Mouse (Mus musculus) MEL (cell line): ENCODE measurements at regions not wholly inside any gene's neighbourhood (a gene's known extent, or its start where the extent isn't known, plus 50 kb on each side); places are given as distances from the start of the nearest gene placed in this dataset.

ENCODE experiments used
- DNase-seq: peaks from one replicate; pipeline ENCODE4 v3.0.0; 2011; ENCODE audit warnings: low read depth, low spot score
- H3K27ac ChIP-seq: 2 replicates; pipeline ENCODE4 v1.5.1; 2012; ENCODE audit warnings: low read depth, mild to moderate bottlenecking, control low read depth, low read length, moderate library complexity; ENCODE audit not compliant: control insufficient read depth
- H3K27me3 ChIP-seq, 2 experiments: fragments of 150-350 bp in 1 of 2; sonication (generic) in 1 of 2; 2 replicates each; pipeline ENCODE4 v1.6.1; 2012; ENCODE audit warnings: low read length in 2 of 2, mild to moderate bottlenecking in 2 of 2, improper control_type of control experiment in 1 of 2, moderate library complexity in 1 of 2; ENCODE audit not compliant: insufficient read depth in 2 of 2, control insufficient read depth in 1 of 2
- H3K36me3 ChIP-seq, 2 experiments: 2 replicates each; pipeline ENCODE4 v1.6.1; 2012 to 2014; ENCODE audit warnings: low read length in 2 of 2, improper control_type of control experiment in 1 of 2, inconsistent platforms in 1 of 2, mild to moderate bottlenecking in 1 of 2; ENCODE audit not compliant: insufficient read depth in 2 of 2, control insufficient read depth in 1 of 2
- H3K4me1 ChIP-seq, 2 experiments: fragments of 150-350 bp in 1 of 2; sonication (generic) in 1 of 2; 2 replicates each; pipeline ENCODE4 v1.6.1; 2012; ENCODE audit warnings: low read length in 2 of 2, improper control_type of control experiment in 1 of 2, mild to moderate bottlenecking in 1 of 2; ENCODE audit not compliant: insufficient read depth in 2 of 2, control insufficient read depth in 1 of 2
- H3K4me3 ChIP-seq, 2 experiments: fragments of 150-350 bp in 1 of 2; sonication (generic) in 1 of 2; 2 replicates each; pipeline ENCODE4 v1.5.1; 2012; ENCODE audit warnings: low read depth in 2 of 2, low read length in 2 of 2, mild to moderate bottlenecking in 2 of 2, moderate library complexity in 2 of 2, control low read depth in 1 of 2, improper control_type of control experiment in 1 of 2; ENCODE audit not compliant: control insufficient read depth in 1 of 2, insufficient read depth in 1 of 2
- H3K79me2 ChIP-seq: 2 replicates; pipeline ENCODE4 v1.6.1; 2012; ENCODE audit warnings: mild to moderate bottlenecking, low read length, moderate library complexity; ENCODE audit not compliant: control insufficient read depth, poor library complexity, insufficient read depth
- H3K9ac ChIP-seq: 2 replicates; pipeline ENCODE4 v1.6.1; 2012; ENCODE audit warnings: low read depth, mild to moderate bottlenecking, control low read depth, low read length, moderate library complexity; ENCODE audit not compliant: control insufficient read depth, poor library complexity, severe bottlenecking
- H3K9me3 ChIP-seq: fragments of 150-350 bp; sonication (generic); replicated peaks from 2 replicates; pipeline ENCODE4 v1.6.1; 2012; ENCODE audit warnings: mild to moderate bottlenecking, low read length, improper control_type of control experiment, moderate library complexity; ENCODE audit not compliant: insufficient read depth
- BHLHE40 ChIP-seq: IDR thresholded peaks from 2 replicates; pipeline ENCODE4 v1.6.1; 2012; ENCODE audit warnings: low read depth, mild to moderate bottlenecking, inconsistent platforms, low read length, improper control_type of control experiment, borderline replicate concordance
- CHD1 ChIP-seq: IDR thresholded peaks from 2 replicates; pipeline ENCODE4 v1.6.1; 2012; ENCODE audit warnings: low read depth, mild to moderate bottlenecking, inconsistent platforms, low read length, improper control_type of control experiment
- CHD2 ChIP-seq: IDR thresholded peaks from 2 replicates; pipeline ENCODE4 v1.6.1; 2011; ENCODE audit warnings: low read length, improper control_type of control experiment
- CTCF ChIP-seq, 3 experiments: IDR thresholded peaks in 2 of 3; conservative IDR thresholded peaks in 1 of 3; 2 replicates each; pipeline ENCODE4 v1.5.1; 2011 to 2012; ENCODE audit warnings: low read length in 3 of 3, low read depth in 2 of 3, mild to moderate bottlenecking in 2 of 3, improper control_type of control experiment in 1 of 3, inconsistent platforms in 1 of 3, mixed read lengths in 1 of 3, moderate library complexity in 1 of 3; ENCODE audit not compliant: control insufficient read depth in 1 of 3, insufficient read depth in 1 of 3, poor library complexity in 1 of 3, severe bottlenecking in 1 of 3
- ETS1 ChIP-seq: IDR thresholded peaks from 2 replicates; pipeline ENCODE4 v1.6.1; 2012; ENCODE audit warnings: low read depth, mild to moderate bottlenecking, inconsistent platforms, low read length, improper control_type of control experiment, moderate library complexity
- GATA1 ChIP-seq: IDR thresholded peaks from 2 replicates; pipeline ENCODE4 v1.6.1; 2011; ENCODE audit warnings: low read depth, low read length, improper control_type of control experiment
- HCFC1 ChIP-seq: IDR thresholded peaks from 2 replicates; pipeline ENCODE4 v1.6.1; 2012; ENCODE audit warnings: low read depth, mild to moderate bottlenecking, inconsistent platforms, low read length, improper control_type of control experiment, moderate library complexity
- JUND ChIP-seq: IDR thresholded peaks from 2 replicates; pipeline ENCODE4 v1.6.1; 2011; ENCODE audit warnings: low read depth, mild to moderate bottlenecking, improper control_type of control experiment, low read length
- MAFK ChIP-seq: IDR thresholded peaks from 2 replicates; pipeline ENCODE4 v1.6.1; 2011; ENCODE audit warnings: low read depth, mild to moderate bottlenecking, low read length, improper control_type of control experiment, borderline replicate concordance
- MAX ChIP-seq: IDR thresholded peaks from 2 replicates; pipeline ENCODE4 v1.6.1; 2011; ENCODE audit warnings: low read length, improper control_type of control experiment
- MXI1 ChIP-seq: IDR thresholded peaks from 2 replicates; pipeline ENCODE4 v1.6.1; 2011; ENCODE audit warnings: mild to moderate bottlenecking, low read depth, low read length, improper control_type of control experiment
- MYC ChIP-seq: IDR thresholded peaks from 2 replicates; pipeline ENCODE4 v1.6.1; 2011; ENCODE audit warnings: low read depth, mild to moderate bottlenecking, low read length, improper control_type of control experiment, moderate library complexity
- NELFE ChIP-seq: IDR thresholded peaks from 2 replicates; pipeline ENCODE4 v1.6.1; 2011; ENCODE audit warnings: low read depth, low read length, improper control_type of control experiment
- NRF1 ChIP-seq: IDR thresholded peaks from 2 replicates; pipeline ENCODE4 v1.6.1; 2014; ENCODE audit warnings: low read depth, mild to moderate bottlenecking, inconsistent platforms, low read length, improper control_type of control experiment, moderate library complexity; ENCODE audit not compliant: poor library complexity, insufficient read depth, severe bottlenecking
- POLR2AphosphoS5 ChIP-seq: IDR thresholded peaks from 2 replicates; pipeline ENCODE4 v1.6.1; 2012; ENCODE audit warnings: low read depth, borderline replicate concordance, mild to moderate bottlenecking, inconsistent platforms, low read length, moderate library complexity, mixed read lengths
- RAD21 ChIP-seq: IDR thresholded peaks from 2 replicates; pipeline ENCODE4 v1.6.1; 2011; ENCODE audit warnings: mild to moderate bottlenecking, low read depth, low read length, improper control_type of control experiment
- RCOR1 ChIP-seq: IDR thresholded peaks from 2 replicates; pipeline ENCODE4 v1.6.1; 2012; ENCODE audit warnings: low read depth, mild to moderate bottlenecking, inconsistent platforms, low read length, improper control_type of control experiment
- SIN3A ChIP-seq: IDR thresholded peaks from 2 replicates; pipeline ENCODE4 v1.6.1; 2012; ENCODE audit warnings: low read length, improper control_type of control experiment, inconsistent platforms
- SMC3 ChIP-seq: IDR thresholded peaks from 2 replicates; pipeline ENCODE4 v1.6.1; 2011; ENCODE audit warnings: low read depth, low read length, improper control_type of control experiment
- TBP ChIP-seq: IDR thresholded peaks from 2 replicates; pipeline ENCODE4 v1.8.0; 2011; ENCODE audit warnings: low read depth, low read length, improper control_type of control experiment
- TCF12 ChIP-seq: IDR thresholded peaks from 2 replicates; pipeline ENCODE4 v1.6.1; 2014; ENCODE audit warnings: low read depth, mild to moderate bottlenecking, inconsistent platforms, low read length, improper control_type of control experiment, moderate library complexity
- ZMIZ1 ChIP-seq: IDR thresholded peaks from 2 replicates; pipeline ENCODE4 v1.6.1; 2012; ENCODE audit warnings: low read depth, mild to moderate bottlenecking, inconsistent platforms, low read length, improper control_type of control experiment, moderate library complexity

DNA sequence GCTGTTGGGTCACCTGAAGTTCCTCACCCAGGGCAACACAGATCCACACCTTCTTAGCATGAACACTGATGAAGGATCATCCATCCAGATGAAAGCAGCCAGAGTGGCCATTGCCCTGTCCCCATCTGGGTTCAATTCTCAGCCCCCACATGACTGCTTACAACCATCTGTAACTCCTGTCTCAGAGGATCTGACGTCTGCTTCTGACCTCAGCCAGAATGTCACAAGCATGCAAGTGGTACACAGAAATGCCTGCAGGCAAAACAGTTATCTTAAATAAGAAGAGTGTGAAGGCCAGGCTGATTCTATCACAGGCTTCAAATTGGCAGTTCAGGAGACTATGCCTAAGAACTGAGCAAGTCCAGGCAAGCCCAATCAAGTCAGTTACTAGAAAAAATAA, 76.2 kb upstream of the Dlg1 start:
- H3K36me3 ChIP-seq = no peaks in the 10 kb centered on the region
- H3K27ac ChIP-seq = no peak overlapping the region
- TF ChIP-seq CHD2 (no peak), ZMIZ1 (no peak), POLR2AphosphoS5 (no peak), MYC (no peak), SIN3A (no peak), MAFK (no peak), RAD21 (no peak), RCOR1 (no peak), NRF1 (no peak), JUND (no peak), HCFC1 (no peak), TBP (no peak), ETS1 (no peak), CTCF (IDR thresholded peaks at IDR 0.05 in 2 of 3, conservative IDR thresholded peaks at IDR 0.05 in 1 of 3; ENCODE audit: control insufficient read depth in 1 of 3, insufficient read depth in 1 of 3, low read depth in 2 of 3, low read length in 3 of 3, poor library complexity in 1 of 3, severe bottlenecking in 1 of 3) (no peak), CHD1 (no peak)
- no peak for DNase-seq
- peaks cover 0 to 2% of the 10 kb centered on the region in 2 experiments; a peak in 1 of 4 replicates for H3K4me1 ChIP-seq
- H3K4me3 ChIP-seq = no peak overlapping the region
- H3K27me3 ChIP-seq = peaks cover 8 to 10% of the 10 kb centered on the region in 2 experiments
- no peaks in the 10 kb centered on the region for H3K9me3 ChIP-seq
- no peak overlapping the region for H3K9ac ChIP-seq
- no peaks in the 10 kb centered on the region for H3K79me2 ChIP-seq

DNA sequence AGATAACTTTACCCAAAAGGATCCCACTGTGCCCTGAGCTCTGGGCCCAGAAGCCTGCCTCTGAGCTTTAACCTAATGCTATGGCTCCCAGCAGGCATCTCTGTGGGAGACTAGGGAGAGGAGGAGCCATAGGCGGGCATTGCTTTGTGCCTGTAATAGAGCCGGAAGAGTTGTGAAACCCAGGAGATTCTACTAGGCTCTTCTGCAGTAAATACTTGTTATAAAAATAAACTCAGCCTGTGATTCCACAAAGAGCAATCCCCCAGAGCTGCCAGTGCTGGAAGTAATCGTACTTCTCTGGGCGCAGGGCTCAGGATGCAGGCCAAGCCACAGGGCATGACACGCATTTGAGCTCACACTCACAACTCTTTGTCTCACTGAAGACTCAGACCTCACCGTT, 73.7 kb upstream of the Dlg1 start:
- H3K79me2 ChIP-seq = no peaks in the 10 kb centered on the region
- no peak overlapping the region for H3K9ac ChIP-seq
- TF ChIP-seq BHLHE40 (no peak), NELFE (no peak), MAX (no peak), TCF12 (no peak), MXI1 (no peak), SMC3 (no peak), GATA1 (no peak), RAD21 (no peak), CTCF (IDR thresholded peaks at IDR 0.05 in 2 of 3, conservative IDR thresholded peaks at IDR 0.05 in 1 of 3; ENCODE audit: control insufficient read depth in 1 of 3, insufficient read depth in 1 of 3, low read depth in 2 of 3, low read length in 3 of 3, poor library complexity in 1 of 3, severe bottlenecking in 1 of 3) (no peak)
- TF ChIP-seq, all 39 proteins: peak for 0
- Histone ChIP-seq H3K27ac (no peak overlapping the region), H3K4me3 (no peak overlapping the region), H3K36me3 (no peaks in the 10 kb centered on the region), H3K4me1 (peaks cover 0 to 13% of the 10 kb centered on the region in 2 experiments; a peak in 1 of 4 replicates), H3K9me3 (no peaks in the 10 kb centered on the region), H3K27me3 (peaks cover under 1 to 6% of the 10 kb centered on the region in 2 experiments)
- DNase-seq = no peak
